In the genomic region with DNA sequence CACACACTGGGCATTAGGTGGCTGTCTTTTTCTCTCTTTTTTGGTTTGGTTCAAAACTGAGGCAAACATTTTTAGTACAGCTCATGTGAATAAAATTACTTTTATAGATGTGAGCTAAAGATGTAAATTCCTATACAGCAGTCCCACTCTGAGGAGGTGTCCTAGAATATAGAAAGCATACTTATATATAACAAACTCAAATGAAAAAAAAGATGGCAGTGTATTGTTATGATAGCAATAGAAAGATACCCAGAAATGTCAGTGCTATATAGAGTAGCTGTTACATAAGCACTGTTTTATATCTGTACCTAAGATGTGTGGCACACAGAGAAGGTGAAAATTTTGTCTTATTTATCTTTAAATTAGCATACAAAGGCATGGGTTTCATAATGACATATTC, we compare ENCODE assay signal across 31 mouse cellular contexts.
"Had no signal": no experiment of that assay in that cellular context is flagged by ENCODE, and none has a peak within 500 bp of the region (broad histone marks: within the 10 kb centered on the region; RNA-seq: fewer than 3 reads in every experiment).

No protein-coding gene starts in this region.

- DNase-seq: left cerebral cortex, postnatal 4 days; liver; liver, embryonic 13.5 days; liver, postnatal 0 days; lung, adult 18-20 months; lung, adult 2 months; lung, embryonic 14.5 days; lung, postnatal 10 days; lung, postnatal 14 days; lung, postnatal 36 days; lung, postnatal 4 days; midbrain, embryonic 14.5 days had no signal

- H3K27ac ChIP-seq: limb, embryonic 10.5 days; limb, embryonic 12.5 days; limb, embryonic 13.5 days; limb, embryonic 15.5 days; liver, embryonic 12.5 days; liver, embryonic 13.5 days; liver, embryonic 14.5 days; liver, embryonic 15.5 days; lung, embryonic 15.5 days; macrophage; midbrain, embryonic 10.5 days; midbrain, embryonic 12.5 days; midbrain, embryonic 13.5 days; midbrain, embryonic 15.5 days; neural tube, embryonic 12.5 days; neural tube, embryonic 13.5 days had no signal

- H3K4me3 ChIP-seq: limb, embryonic 10.5 days; limb, embryonic 12.5 days; limb, embryonic 13.5 days; limb, embryonic 15.5 days; liver, embryonic 12.5 days; liver, embryonic 13.5 days; liver, embryonic 15.5 days; lung, embryonic 15.5 days; megakaryocyte, embryonic 14.5 days; midbrain, embryonic 10.5 days; midbrain, embryonic 12.5 days; midbrain, embryonic 13.5 days; midbrain, embryonic 15.5 days; myocyte; neural tube, embryonic 12.5 days; neural tube, embryonic 13.5 days had no signal

- H3K4me1 ChIP-seq: limb, embryonic 10.5 days; limb, embryonic 12.5 days; limb, embryonic 13.5 days; limb, embryonic 15.5 days; liver, embryonic 12.5 days; liver, embryonic 13.5 days; liver, embryonic 15.5 days; lung, embryonic 15.5 days; megakaryocyte, embryonic 14.5 days; midbrain, embryonic 10.5 days; midbrain, embryonic 12.5 days; midbrain, embryonic 13.5 days; midbrain, embryonic 15.5 days; neural tube, embryonic 12.5 days; neural tube, embryonic 13.5 days had no signal

- ATAC-seq: liver, embryonic 12.5 days; liver, postnatal 0 days; lung, postnatal 0 days; midbrain, embryonic 13.5 days; midbrain, embryonic 15.5 days; midbrain, embryonic 16.5 days had no signal
